ENCODE assay signal across 11 mouse cellular contexts in the genomic region with DNA sequence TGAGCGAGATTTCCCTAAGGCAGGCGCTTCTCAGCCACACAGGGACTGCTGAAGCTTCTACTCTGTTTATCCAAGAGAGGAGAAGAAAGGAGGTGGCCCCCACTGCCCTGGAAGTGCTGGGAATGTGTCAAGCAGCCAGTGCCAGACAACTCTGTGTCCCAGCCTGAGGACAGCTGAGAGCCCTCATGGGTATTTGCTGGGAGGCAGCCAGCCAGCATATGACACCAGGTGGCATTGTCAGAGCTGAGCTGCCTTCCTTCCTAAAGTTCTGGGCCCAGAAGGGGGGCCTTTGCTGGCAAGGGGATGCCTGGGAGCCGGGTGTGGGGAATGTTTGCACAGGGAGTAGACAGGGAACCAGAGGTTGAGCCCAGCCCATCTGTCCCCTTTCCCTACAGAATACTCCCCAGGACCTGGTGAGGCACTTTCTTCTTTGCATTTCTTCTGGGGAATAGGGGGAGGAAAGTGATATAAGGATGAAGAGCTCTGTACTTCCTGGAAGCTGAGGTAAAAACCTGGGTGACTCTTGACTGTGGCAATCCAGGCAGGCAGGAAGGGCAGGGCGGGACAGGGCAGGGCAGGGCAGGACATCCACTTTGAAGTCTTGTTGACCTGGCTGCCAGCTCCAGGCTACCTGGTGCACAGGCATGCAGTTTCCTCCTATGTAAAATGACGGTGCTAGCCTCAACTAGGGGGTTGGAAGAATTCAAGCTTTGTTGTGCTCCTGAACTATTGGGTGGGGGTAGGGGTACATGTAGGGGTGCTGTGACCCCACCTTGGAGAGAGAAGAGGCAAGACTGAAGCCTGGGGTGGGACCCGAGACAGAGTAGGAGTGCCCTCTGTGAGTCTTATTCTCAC. TPM values are rescaled to one million over a fixed set of nuclear protein-coding genes. Genes with fewer than 3 reads are reported as not detected.
DNase-seq lines count a peak whose midpoint lies in the region; ATAC-seq and TF ChIP-seq lines count a peak whose summit lies in the region.
"Had no signal": no experiment of that assay in that cellular context is flagged by ENCODE, and none has a peak within 500 bp of the region (broad histone marks: within the 10 kb centered on the region; RNA-seq: fewer than 3 reads in every experiment).

No protein-coding gene starts in this region.

- no peaks in the 10 kb centered on the region for H3K27me3 ChIP-seq in kidney, embryonic 15.5 days
- peaks cover 16% of the 10 kb centered on the region for H3K27me3 ChIP-seq in heart, embryonic 10.5 days (ENCODE audit: insufficient read depth, poor library complexity, severe bottlenecking)
- no peaks in the 10 kb centered on the region for H3K27me3 ChIP-seq in lung, embryonic 15.5 days

- H3K4me3 ChIP-seq in kidney, embryonic 15.5 days (replicated peaks): no peak overlapping the region
- H3K4me3 ChIP-seq in bone marrow, adult 2 months (replicated peaks; ENCODE audit: control insufficient read depth, low read depth, low read length): no peak overlapping the region
- no peak overlapping the region for H3K4me3 ChIP-seq in heart, embryonic 10.5 days
- H3K4me3 ChIP-seq in lung, embryonic 15.5 days: no peak overlapping the region

- no peak for ATAC-seq in kidney, embryonic 15.5 days (replicated peaks; ENCODE audit: low FRiP score)
- peak; percentile 21 for ATAC-seq in lung, embryonic 15.5 days (ENCODE audit: borderline replicate concordance, extremely low read depth, low FRiP score, low TSS enrichment)

- H3K4me2 ChIP-seq in kidney, embryonic 15.5 days: no peak overlapping the region
- peak overlapping the region; percentile 14 for H3K4me2 ChIP-seq in lung, embryonic 15.5 days

- WGBS in kidney, embryonic 15.5 days: 47% methylated on average over 6 of the region's 6 CpGs
- WGBS in bone marrow, adult 2 months: 27% methylated on average over 6 of the region's 6 CpGs
- WGBS in heart, embryonic 10.5 days: 42% methylated on average over 6 of the region's 6 CpGs
- 24% methylated on average over 6 of the region's 6 CpGs for WGBS in lung, embryonic 15.5 days

- DNase-seq in kidney, adult 11 months: no peak
- no peak for DNase-seq in heart, embryonic 10.5 days (ENCODE audit: low spot score)
- DNase-seq in cerebellum, postnatal 36 days: no peak
- no peak for DNase-seq in right cerebral cortex, postnatal 14 days
- no peak for DNase-seq in ovary, postnatal 36 days (ENCODE audit: low spot score)
- DNase-seq: gastrocnemius, postnatal 25 days had no signal

- no peaks in the 10 kb centered on the region for H3K36me3 ChIP-seq in kidney, embryonic 15.5 days
- no peaks in the 10 kb centered on the region for H3K36me3 ChIP-seq in heart, embryonic 10.5 days
- no peaks in the 10 kb centered on the region for H3K36me3 ChIP-seq in lung, embryonic 15.5 days

- no peak overlapping the region for H3K9ac ChIP-seq in kidney, embryonic 15.5 days
- H3K9ac ChIP-seq in lung, embryonic 15.5 days: no peak overlapping the region
- H3K9ac ChIP-seq: liver, embryonic 14.5 days had no signal

- no peaks in the 10 kb centered on the region for H3K9me3 ChIP-seq in kidney, embryonic 15.5 days (replicated peaks)
- no peaks in the 10 kb centered on the region for H3K9me3 ChIP-seq in heart, embryonic 10.5 days
- no peaks in the 10 kb centered on the region for H3K9me3 ChIP-seq in lung, embryonic 15.5 days

- no peak for TF ChIP-seq POLR2A in bone marrow, adult 2 months (IDR thresholded peaks at IDR 0.05; ENCODE audit: borderline replicate concordance, control insufficient read depth, low read depth, low read length)

- no peak for TF ChIP-seq CTCF in bone marrow, adult 2 months (IDR thresholded peaks at IDR 0.05; ENCODE audit: control insufficient read depth, insufficient read depth, low read length)

- 0 out of 2 replicates have a peak overlapping the region, but pooled peaks have one; percentile 18 for H3K27ac ChIP-seq in kidney, embryonic 15.5 days
- H3K27ac ChIP-seq in bone marrow, adult 2 months (ENCODE audit: control insufficient read depth, insufficient read depth, low read depth, low read length, poor library complexity): peak overlapping the region; percentile 94
- peak overlapping the region; percentile 26; the same call in 1 of the 2 replicates for H3K27ac ChIP-seq in heart, embryonic 10.5 days
- peak overlapping the region; percentile 78 for H3K27ac ChIP-seq in lung, embryonic 15.5 days
- H3K27ac ChIP-seq: liver, embryonic 14.5 days had no signal

- peaks cover 34% of the 10 kb centered on the region for H3K4me1 ChIP-seq in kidney, embryonic 15.5 days
- peaks cover 5% of the 10 kb centered on the region; the same call in 1 of the 2 replicates for H3K4me1 ChIP-seq in bone marrow, adult 2 months (ENCODE audit: control insufficient read depth, insufficient read depth, low read length)
- H3K4me1 ChIP-seq in heart, embryonic 10.5 days: peaks cover 45% of the 10 kb centered on the region
- peaks cover 33% of the 10 kb centered on the region for H3K4me1 ChIP-seq in lung, embryonic 15.5 days

RNA-seq across cellular contexts. Expression of gene Agpat2, which starts 3.1 kb away (rescaled TPM):
- 41.7 and 47.7 TPM in 2 replicates for polyA plus RNA-seq in kidney, embryonic 15.5 days (2015; fragmentation: Nextera tagmentation; extraction: Ambion mirVana)
- 10.6 and 32.5 TPM in 2 replicates for polyA plus RNA-seq in bone marrow, adult 2 months (2011; ENCODE audit: insufficient read depth, insufficient read length, low replicate concordance, missing spikeins)
- 20.4 and 28.9 TPM in 2 replicates for polyA plus RNA-seq in heart, embryonic 10.5 days (2016; fragmentation: Nextera tagmentation; extraction: Ambion mirVana)
- 39.1 and 41.1 TPM in 2 replicates for polyA plus RNA-seq in lung, embryonic 15.5 days (2015; fragmentation: Nextera tagmentation; extraction: Ambion mirVana)

RNA-seq across cellular contexts. Expression of gene Gm20532, which starts 20.8 kb away (rescaled TPM):
- not detected in 2 replicates for polyA plus RNA-seq in kidney, embryonic 15.5 days (2015; fragmentation: Nextera tagmentation; extraction: Ambion mirVana)
- polyA plus RNA-seq in bone marrow, adult 2 months (2011; ENCODE audit: insufficient read depth, insufficient read length, low replicate concordance, missing spikeins): not detected in 2 replicates
- polyA plus RNA-seq in heart, embryonic 10.5 days (2016; fragmentation: Nextera tagmentation; extraction: Ambion mirVana): not detected in 2 replicates
- not detected in 2 replicates for polyA plus RNA-seq in lung, embryonic 15.5 days (2015; fragmentation: Nextera tagmentation; extraction: Ambion mirVana)
- polyA plus RNA-seq: liver, embryonic 14.5 days; testis, adult 2 months had no signal

RNA-seq across cellular contexts. Expression of gene Fam69b, which starts 21.0 kb away (rescaled TPM):
- 32.9 and 33.1 TPM in 2 replicates for polyA plus RNA-seq in kidney, embryonic 15.5 days (2015; fragmentation: Nextera tagmentation; extraction: Ambion mirVana)
- polyA plus RNA-seq in bone marrow, adult 2 months (2011; ENCODE audit: insufficient read depth, insufficient read length, low replicate concordance, missing spikeins): 0.99 and 4.2 TPM in 2 replicates
- polyA plus RNA-seq in heart, embryonic 10.5 days (2016; fragmentation: Nextera tagmentation; extraction: Ambion mirVana): 15.7 and 18.2 TPM in 2 replicates
- 21.8 and 23.5 TPM in 2 replicates for polyA plus RNA-seq in lung, embryonic 15.5 days (2015; fragmentation: Nextera tagmentation; extraction: Ambion mirVana)

RNA-seq across cellular contexts. Expression of gene Egfl7, which starts 27.5 kb away (rescaled TPM):
- 218 and 219 TPM in 2 replicates for polyA plus RNA-seq in kidney, embryonic 15.5 days (2015; fragmentation: Nextera tagmentation; extraction: Ambion mirVana)
- 91.0 and 128 TPM in 2 replicates for polyA plus RNA-seq in bone marrow, adult 2 months (2011; ENCODE audit: insufficient read depth, insufficient read length, low replicate concordance, missing spikeins)
- 164 and 186 TPM in 2 replicates for polyA plus RNA-seq in heart, embryonic 10.5 days (2016; fragmentation: Nextera tagmentation; extraction: Ambion mirVana)
- polyA plus RNA-seq in lung, embryonic 15.5 days (2015; fragmentation: Nextera tagmentation; extraction: Ambion mirVana): 339 and 341 TPM in 2 replicates

Comparison
In these comparisons a context has a peak if more than half of its experiments do, and no peak if none do; other contexts are left out.
1. H3K27ac ChIP-seq: peak in every context shown above with its lines; median percentile 94 in bone marrow, adult 2 months; 78 in lung, embryonic 15.5 days; 26 in heart, embryonic 10.5 days; 18 in kidney, embryonic 15.5 days.